Mouse (Mus musculus) lung, postnatal 0 days (tissue): ENCODE results near the gene Cux1.

ENCODE experiments used
- CTCF ChIP-seq: IDR thresholded peaks from 2 replicates; pipeline ENCODE4 v1.5.1; 2016; ENCODE audit warnings: antibody characterized with exemption, mild to moderate bottlenecking
- EP300 ChIP-seq: IDR thresholded peaks from 2 replicates; pipeline ENCODE4 v1.6.1; 2016; ENCODE audit warnings: antibody characterized with exemption, mild to moderate bottlenecking, control low read depth

DNA sequence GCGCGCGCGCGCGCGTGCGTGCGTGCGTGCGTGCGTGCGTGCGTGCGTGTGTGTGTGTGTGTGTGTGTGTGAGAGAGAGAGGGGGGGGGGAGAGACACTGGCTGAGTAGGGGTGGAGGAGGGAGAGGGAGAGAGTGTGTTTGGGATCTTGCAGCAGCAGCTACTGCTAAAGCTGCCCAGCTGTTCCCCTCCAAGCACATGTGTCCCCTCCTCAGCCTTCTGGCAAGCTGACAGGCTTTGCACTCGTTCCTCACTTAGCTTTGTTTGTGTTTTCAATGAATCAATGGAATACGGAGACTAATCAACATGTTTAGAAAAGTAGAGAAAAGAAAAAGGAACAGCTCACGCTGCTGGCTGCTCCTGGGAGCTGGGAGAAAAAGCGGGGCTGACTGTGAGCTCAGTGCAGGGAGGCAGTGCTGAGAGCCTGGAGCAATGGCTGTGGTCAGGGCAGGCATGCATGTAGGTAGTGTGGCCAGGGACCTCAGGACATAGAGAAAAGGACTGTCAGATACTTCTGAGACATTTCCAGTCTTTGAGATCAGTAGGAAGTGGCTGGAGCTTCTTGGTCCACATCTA is 263.8 kb downstream of the Cux1 start:
- no peak for TF ChIP-seq CTCF
- no peak for TF ChIP-seq EP300
